In genomic region chr9:63091101-63091921, GRCm38 (mm10) we compare ENCODE assay signal across 8 mouse cellular contexts. TPM values are rescaled to one million over a fixed set of nuclear protein-coding genes. Genes with fewer than 3 reads are reported as not detected.
A peak's percentile ranks its signal among the peaks of the same experiment; 100 is the strongest.
DNase-seq lines count a peak whose midpoint lies in the region; ATAC-seq and TF ChIP-seq lines count a peak whose summit lies in the region.

No protein-coding gene starts in this region.

- DNase-seq in adipocyte (ENCODE audit: low spot score) = peak; percentile 81
- peak; percentile 8 for DNase-seq in cerebellum, adult 8-10 months
- peak; percentile 16 for DNase-seq in gastrocnemius, postnatal 10 days
- DNase-seq in hindbrain, postnatal 0 days (ENCODE audit: low spot score) = peak; percentile 57
- DNase-seq in liver, embryonic 11.5 days (ENCODE audit: low spot score) = no peak
- DNase-seq in layer of hippocampus, adult 9-11 months = no peak

- 0 out of 2 replicates have a peak, but pooled peaks cover 12% of the 10 kb centered on the region for H3K4me1 ChIP-seq in hindbrain, postnatal 0 days (ENCODE audit: insufficient read depth, low read length)
- H3K4me1 ChIP-seq in liver, embryonic 11.5 days (replicated peaks; ENCODE audit: control insufficient read depth, insufficient read depth, low read length) = peaks cover 10% of the 10 kb centered on the region

- no peak for ATAC-seq in hindbrain, postnatal 0 days
- ATAC-seq in liver, embryonic 11.5 days (replicated peaks; ENCODE audit: low FRiP score) = no peak
- no peak for ATAC-seq in activated CD4-positive, CD25-positive, alpha-beta regulatory T cell, adult 4 months

- no peak for TF ChIP-seq POLR2A in myocyte (IDR thresholded peaks at IDR 0.05; ENCODE audit: insufficient read length, low read depth)

- WGBS in hindbrain, postnatal 0 days = 20% methylated on average over 23 of the region's 23 CpGs
- WGBS in liver, embryonic 11.5 days = 29% methylated on average over 23 of the region's 23 CpGs

- H3K4me2 ChIP-seq in hindbrain, postnatal 0 days (ENCODE audit: low read depth, low read length) = peak overlapping the region; percentile 52
- peak overlapping the region; percentile 49 for H3K4me2 ChIP-seq in liver, embryonic 11.5 days
- H3K4me2 ChIP-seq in myocyte (ENCODE audit: low read depth) = peak overlapping the region; percentile 67

- H3K4me3 ChIP-seq in hindbrain, postnatal 0 days (ENCODE audit: low read length) = 0 out of 2 replicates have a peak overlapping the region, but pooled peaks have one; percentile 23
- no peak overlapping the region; the same call in 1 of the 2 replicates for H3K4me3 ChIP-seq in liver, embryonic 11.5 days (ENCODE audit: low read depth, low read length)
- peak overlapping the region; percentile 14 for H3K4me3 ChIP-seq in myocyte

- peak overlapping the region; percentile 28; the same call in 1 of the 2 replicates for H3K9ac ChIP-seq in hindbrain, postnatal 0 days (replicated peaks; ENCODE audit: low read length)
- no peak overlapping the region for H3K9ac ChIP-seq in liver, embryonic 11.5 days (ENCODE audit: low read depth, low read length)

- H3K36me3 ChIP-seq in hindbrain, postnatal 0 days (ENCODE audit: insufficient read depth, low read length) = no peaks in the 10 kb centered on the region
- no peaks in the 10 kb centered on the region for H3K36me3 ChIP-seq in liver, embryonic 11.5 days (ENCODE audit: control insufficient read depth, insufficient read depth, low read length)
- H3K36me3 ChIP-seq in myocyte (ENCODE audit: control insufficient read depth, insufficient read depth) = no peaks in the 10 kb centered on the region

- H3K27ac ChIP-seq in hindbrain, postnatal 0 days = peak overlapping the region; percentile 88
- H3K27ac ChIP-seq in liver, embryonic 11.5 days (ENCODE audit: low read depth, low read length) = peak overlapping the region; percentile 48; the same call in 1 of the 2 replicates

- no peaks in the 10 kb centered on the region for H3K9me3 ChIP-seq in hindbrain, postnatal 0 days (ENCODE audit: low read length)
- no peaks in the 10 kb centered on the region for H3K9me3 ChIP-seq in liver, embryonic 11.5 days (ENCODE audit: control insufficient read depth, low read length)

- no peaks in the 10 kb centered on the region for H3K79me2 ChIP-seq in myocyte (ENCODE audit: control insufficient read depth, insufficient read depth)

- no peak for TF ChIP-seq CTCF in hindbrain, postnatal 0 days (IDR thresholded peaks at IDR 0.05; ENCODE audit: low read depth)

- no peaks in the 10 kb centered on the region for H3K27me3 ChIP-seq in hindbrain, postnatal 0 days (ENCODE audit: insufficient read depth, low read length)
- no peaks in the 10 kb centered on the region for H3K27me3 ChIP-seq in liver, embryonic 11.5 days (replicated peaks; ENCODE audit: control insufficient read depth, insufficient read depth, low read length)
- H3K27me3 ChIP-seq in myocyte (ENCODE audit: control insufficient read depth, insufficient read depth, insufficient read length) = no peaks in the 10 kb centered on the region

- H3ac ChIP-seq in myocyte (ENCODE audit: control insufficient read depth, insufficient read length) = no peak overlapping the region

TF ChIP-seq in myocyte, 11 proteins besides CTCF, POLR2A, EP300 and RAD21:
- no peak for TF ChIP-seq REST (IDR thresholded peaks at IDR 0.05; ENCODE audit: insufficient read depth, insufficient read length)
- no peak for TF ChIP-seq MAX (IDR thresholded peaks at IDR 0.05; ENCODE audit: low read depth)
- TF ChIP-seq MYOD1 (IDR thresholded peaks at IDR 0.05; ENCODE audit: control insufficient read depth in 1 of 3, insufficient read length in 2 of 3, low read depth in 2 of 3) = no peak
- TF ChIP-seq SRF (IDR thresholded peaks at IDR 0.05; ENCODE audit: control insufficient read depth, insufficient read length, low read depth) = no peak
- TF ChIP-seq TCF12 (IDR thresholded peaks at IDR 0.05; ENCODE audit: insufficient read depth, poor library complexity, severe bottlenecking) = no peak
- no peak for TF ChIP-seq MYOG (IDR thresholded peaks at IDR 0.05; ENCODE audit: control insufficient read depth in 1 of 3, insufficient read depth in 1 of 3, insufficient read length in 2 of 3, low read depth in 2 of 3)
- TF ChIP-seq USF1 (IDR thresholded peaks at IDR 0.05; ENCODE audit: low read depth) = no peak
- TF ChIP-seq E2F4 (IDR thresholded peaks at IDR 0.05; ENCODE audit: insufficient read depth) = no peak
- TF ChIP-seq POLR2AphosphoS2 (IDR thresholded peaks at IDR 0.05; ENCODE audit: insufficient read length, low read depth) = no peak
- no peak for TF ChIP-seq CEBPB (IDR thresholded peaks at IDR 0.05; ENCODE audit: insufficient read depth, poor library complexity, severe bottlenecking)
- no peak for TF ChIP-seq TCF3 (IDR thresholded peaks at IDR 0.05; ENCODE audit: insufficient read length, low read depth)
TF ChIP-seq in myocyte: peak in this region for 0.

RNA-seq across cellular contexts. Expression of gene Skor1, which starts 57.5 kb away (rescaled TPM):
- total RNA-seq in gastrocnemius, postnatal 10 days (2021) = under 1 TPM in 1 of 2 experiments, not detected in 1; 0.09 TPM
- total RNA-seq in hindbrain, postnatal 0 days (2014; rRNA removed) = 36.3 and 38.5 TPM in 2 replicates
- polyA plus RNA-seq in hindbrain, postnatal 0 days (2015; fragmentation: Nextera tagmentation; extraction: Ambion mirVana) = 9.2 TPM in 2 replicates
- polyA plus RNA-seq in liver, embryonic 11.5 days (2014; fragmentation: Nextera tagmentation; extraction: Ambion mirVana) = not detected in 2 replicates
- 0.01 TPM for polyA plus RNA-seq in myocyte (2012; fragmentation: generic; extraction: Trizol)
- polyA plus RNA-seq in activated CD4-positive, CD25-positive, alpha-beta regulatory T cell, adult 4 months (2017; shearing (Covaris generic)) = not detected

Comparison
In these comparisons a context has a peak if more than half of its experiments do, and no peak if none do; other contexts are left out.
1. DNase-seq: peak in adipocyte (single experiment), cerebellum, adult 8-10 months (single experiment), gastrocnemius, postnatal 10 days (single experiment) and hindbrain, postnatal 0 days (single experiment); none in liver, embryonic 11.5 days (single experiment) and layer of hippocampus, adult 9-11 months (single experiment).
2. RNA of gene Skor1, which starts 57.5 kb away (polyA plus RNA-seq): 9.2 TPM in hindbrain, postnatal 0 days; not detected in liver, embryonic 11.5 days, 0.01 TPM in myocyte (single experiment) and not detected in activated CD4-positive, CD25-positive, alpha-beta regulatory T cell, adult 4 months; every median in the first group is over 10 times any median in the second.
3. Peak in every context shown above with its lines, with median percentiles within 50 percentile points of each other: H3K4me2 ChIP-seq.